Mouse (Mus musculus): ENCODE measurements around the gene Il18bp. TPM values are rescaled to one million over a fixed set of nuclear protein-coding genes. Genes with fewer than 3 reads are reported as not detected.
"Not testable (repeated sequence)": the region's sequence is repeated elsewhere in the genome, so short reads cannot be mapped to it uniquely, and the experiment has no call there.

Il18bp gene
- total RNA-seq (2021): 10 to 100 TPM in 1 of 2 experiments, 1 to 10 TPM in 1; 7.8 to 11.0 TPM

DNA sequence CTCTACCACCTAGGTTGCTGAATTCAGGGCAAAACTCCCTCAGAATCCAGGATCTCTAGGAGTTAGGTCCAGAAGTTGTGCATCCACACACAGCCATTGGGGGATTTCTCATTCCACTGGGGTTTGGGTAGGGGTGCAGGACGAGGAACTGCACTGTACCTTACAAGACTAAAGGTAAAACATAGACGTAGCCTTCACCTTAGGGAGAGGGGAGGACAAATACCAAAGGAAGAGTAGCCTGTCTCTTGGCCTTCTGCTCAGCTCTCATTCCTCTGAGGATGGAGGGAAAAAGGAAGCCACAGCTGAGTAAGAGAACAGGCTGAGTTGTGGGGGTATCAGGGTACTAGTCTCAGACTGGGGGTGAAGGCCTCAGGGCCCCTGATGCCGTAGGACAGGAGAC is at the start of gene Il18bp:
TSS of gene Il18bp (minus strand) at position 101 of the 400 bp plus-strand sequence.
- DNase-seq: no peak

DNA sequence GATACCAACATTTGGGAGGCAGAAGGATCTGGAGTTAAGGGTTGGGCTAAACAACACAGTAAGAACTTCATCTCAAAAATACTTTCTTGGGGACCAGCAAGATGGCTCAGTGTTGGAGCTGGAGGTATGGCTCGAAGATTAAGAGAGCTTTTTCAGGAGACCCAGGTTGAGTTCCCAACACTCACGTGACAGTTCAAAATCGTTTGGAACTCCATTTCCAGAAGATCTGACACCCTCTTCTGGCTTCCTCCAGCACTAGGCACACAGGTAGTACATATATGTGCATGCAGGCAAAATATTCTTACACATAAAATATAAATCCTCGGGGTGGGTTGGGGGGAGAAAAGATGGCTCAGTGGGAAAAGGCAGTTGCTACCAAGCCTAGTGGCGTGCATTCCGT is 47.9 kb upstream of the Il18bp start:
- no peak for DNase-seq

DNA sequence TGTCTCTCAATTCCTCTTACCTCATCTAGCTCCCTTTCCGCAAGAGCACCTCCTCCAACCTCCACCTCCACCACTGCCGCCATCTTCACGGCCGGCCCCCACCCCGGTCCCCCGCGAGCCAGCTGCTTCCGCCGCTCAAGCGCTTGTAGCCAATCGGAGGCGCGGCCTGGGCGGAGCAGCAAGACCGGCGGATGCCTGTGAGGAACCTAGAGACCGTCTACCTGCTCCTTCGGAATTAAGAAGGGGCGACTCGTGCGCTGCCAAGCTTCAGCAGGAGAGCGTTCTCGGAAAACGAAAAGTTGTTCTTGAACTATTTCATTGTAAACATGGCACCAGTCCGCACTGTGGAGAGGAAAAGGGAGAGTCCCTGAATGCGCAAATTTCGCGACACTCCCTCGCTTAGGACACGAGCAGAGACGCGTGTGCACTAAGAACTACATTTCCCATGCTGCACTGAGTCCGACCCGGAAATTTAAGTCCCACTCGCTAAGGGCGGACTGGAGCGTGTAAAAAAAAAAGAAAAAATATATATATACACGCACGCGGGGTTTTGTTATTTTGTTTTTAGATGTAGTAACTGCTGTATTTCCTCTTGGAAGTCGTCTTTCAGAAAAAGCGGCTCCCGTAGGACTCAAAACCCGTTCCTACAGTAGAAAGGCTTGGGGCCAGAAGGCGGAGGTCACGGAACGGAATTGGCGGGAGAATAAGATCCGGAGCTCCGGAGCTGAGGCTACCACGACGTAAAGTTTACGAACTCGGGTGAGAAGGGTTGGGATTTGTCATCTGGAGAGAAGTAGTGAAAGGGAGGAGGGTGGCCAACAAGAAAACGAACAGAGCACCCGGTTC is 46.8 kb upstream of the Il18bp start, which contains the start of the genes Rnf121, Xndc1 and Xntrpc:
TSS of gene Rnf121 (minus strand) at position 424 of the 846 bp plus-strand sequence.
TSS of gene Xndc1 (plus strand) at position 466 of the 846 bp plus-strand sequence.
TSS of gene Xntrpc (plus strand) at position 668 of the 846 bp plus-strand sequence.
- peak; percentile 94 to 95 for DNase-seq

DNA sequence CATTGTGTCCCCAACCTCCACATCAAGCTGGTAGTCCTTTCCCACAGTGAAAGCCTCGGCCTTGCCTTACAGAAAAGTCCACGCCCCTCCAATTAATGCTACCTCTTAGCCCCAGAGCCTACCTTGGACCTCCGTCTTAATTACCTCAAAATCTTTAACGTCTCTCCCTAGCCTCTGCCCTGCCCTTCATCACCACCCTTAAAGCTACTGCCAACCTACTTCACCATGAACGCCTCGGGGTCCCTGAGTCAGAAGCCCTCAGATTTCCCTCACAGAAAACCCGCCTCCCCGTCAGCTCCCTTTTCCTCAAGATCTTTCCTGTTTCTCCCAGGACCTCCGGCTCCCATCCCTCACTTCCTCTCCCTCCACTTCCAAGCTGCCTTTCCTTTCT is 46.2 kb upstream of the Il18bp start:
- DNase-seq: no peak

DNA sequence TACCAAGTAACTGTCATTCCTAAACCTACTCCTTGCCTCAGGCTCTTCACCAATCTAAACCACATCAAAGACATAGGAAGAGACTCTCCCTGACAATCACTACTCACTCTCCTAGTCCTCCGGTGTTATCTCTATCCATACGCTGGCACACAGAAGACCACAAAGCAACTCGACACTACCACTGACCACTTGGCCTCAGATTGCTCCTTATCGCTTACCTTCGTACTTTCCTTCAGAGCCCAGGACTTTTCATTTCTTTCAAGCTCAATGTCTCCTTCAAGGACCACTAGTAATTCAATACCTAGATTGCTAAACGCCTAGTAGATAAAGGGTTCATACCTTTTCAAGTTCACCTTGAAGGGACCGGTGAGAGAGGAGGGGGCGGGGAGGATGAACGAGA is 45.4 kb upstream of the Il18bp start:
- DNase-seq: no peak

DNA sequence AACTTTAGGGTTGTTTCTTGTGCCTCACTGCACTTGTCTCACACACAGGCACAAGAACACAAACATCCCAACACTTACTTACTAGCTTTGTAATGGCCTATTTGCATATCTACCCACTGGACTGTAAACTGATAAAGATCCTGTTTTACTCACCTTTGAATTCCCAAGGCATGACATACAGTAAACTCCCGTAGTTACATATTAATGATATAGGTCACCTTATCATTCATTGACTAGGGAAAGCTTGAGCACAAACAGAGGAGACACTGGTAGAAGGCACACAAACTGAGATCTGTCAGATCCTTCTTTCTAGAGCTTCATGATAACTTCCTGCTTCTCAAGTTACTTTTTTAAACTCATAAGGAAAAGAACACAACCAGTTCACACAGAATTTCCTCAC is 43.7 kb upstream of the Il18bp start:
- DNase-seq: no peak

DNA sequence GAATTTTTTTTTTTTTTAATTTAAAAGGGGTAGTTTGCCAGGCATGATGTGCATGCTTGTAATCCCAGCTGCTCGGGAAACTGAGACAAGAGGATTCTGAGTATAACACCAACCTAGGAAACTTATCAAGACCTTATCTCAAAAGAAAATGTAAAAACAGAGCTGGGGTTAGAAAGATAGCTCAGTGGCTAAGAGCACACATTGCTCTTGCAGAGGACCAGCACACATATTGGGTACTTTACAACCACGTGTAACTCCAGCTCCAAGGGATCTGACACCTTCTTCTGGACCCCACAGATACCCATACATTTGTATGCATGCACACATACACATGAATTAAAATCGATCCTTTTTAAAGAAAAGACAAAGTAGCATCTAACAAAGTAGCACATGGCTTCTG is 42.9 kb upstream of the Il18bp start:
- DNase-seq: no peak

DNA sequence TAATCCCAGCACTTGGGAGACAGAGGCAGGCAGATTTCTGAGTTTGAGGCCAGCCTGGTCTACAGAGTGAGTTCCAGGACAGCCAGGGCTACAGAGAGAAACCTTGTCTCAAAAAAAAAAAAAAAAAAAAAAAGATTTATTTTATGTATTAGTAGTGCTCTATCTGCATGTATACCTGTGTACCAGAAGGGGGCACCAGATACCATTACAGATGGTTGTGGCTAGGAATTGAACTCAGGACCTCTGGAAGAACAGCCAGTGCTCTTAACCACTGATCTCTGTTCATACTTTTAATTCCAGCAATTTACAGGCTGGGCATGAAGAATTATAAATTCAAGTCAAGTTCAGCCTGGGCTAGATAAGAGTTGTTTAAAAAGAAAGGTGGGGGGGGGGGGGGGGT is 30.0 kb upstream of the Il18bp start:
- DNase-seq: not testable (repeated sequence)

DNA sequence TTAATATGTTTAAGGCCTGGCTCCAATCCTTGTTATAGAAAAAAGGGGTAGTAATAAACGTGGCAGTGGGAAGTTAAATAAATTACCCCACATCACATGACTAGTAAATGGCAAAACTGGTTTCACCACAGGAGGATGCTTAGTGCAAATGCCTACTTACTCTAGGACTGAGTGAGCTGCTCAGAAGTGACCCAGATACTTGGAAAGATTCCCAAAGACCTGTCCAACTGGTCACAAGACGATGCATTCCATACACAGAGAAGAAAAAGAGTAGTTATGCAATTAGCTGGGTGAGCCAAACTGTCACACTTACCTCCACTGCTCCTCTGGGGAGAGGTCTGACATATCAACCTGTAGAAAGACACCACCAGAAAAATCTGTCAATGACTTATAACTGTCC is 23.8 kb upstream of the Il18bp start:
- DNase-seq: no peak

DNA sequence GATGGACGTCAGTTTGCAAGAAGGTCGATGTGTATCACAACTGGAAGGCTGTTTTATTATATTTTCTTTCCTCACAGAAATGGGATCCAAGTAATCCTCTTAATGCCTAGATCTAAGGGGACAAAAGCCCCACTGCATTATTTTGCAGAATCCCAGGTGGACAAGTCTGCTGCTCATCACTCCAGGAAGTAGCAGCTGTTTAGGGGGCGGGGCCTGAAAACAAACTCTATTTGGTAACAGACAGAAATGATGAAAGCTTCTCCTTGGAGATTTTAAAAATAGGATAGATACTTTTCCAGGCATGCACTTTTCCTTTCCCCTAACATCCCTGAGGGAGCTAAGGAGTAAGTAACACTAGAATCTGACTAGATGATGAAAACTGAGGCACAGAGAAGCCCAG is 18.8 kb upstream of the Il18bp start:
- no peak for DNase-seq

DNA sequence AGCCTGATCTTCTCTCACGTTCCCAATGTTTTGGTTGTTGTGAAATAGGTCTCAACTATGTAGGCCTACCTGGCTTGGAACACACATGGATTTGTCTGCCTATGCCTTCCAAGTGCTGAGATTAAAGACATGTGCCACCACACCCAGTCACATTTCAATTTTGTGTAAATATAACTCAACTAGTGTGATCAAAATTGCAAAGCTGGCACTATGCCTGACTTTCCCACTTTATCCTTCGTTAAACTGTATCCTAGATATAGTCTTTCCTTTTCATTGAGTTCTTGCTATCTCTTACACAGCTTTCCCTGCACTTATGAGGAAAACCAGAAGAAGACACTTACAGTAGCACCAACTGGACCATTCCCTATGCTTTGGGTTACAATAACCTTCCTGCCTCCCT is 17.0 kb upstream of the Il18bp start:
- DNase-seq: no peak

DNA sequence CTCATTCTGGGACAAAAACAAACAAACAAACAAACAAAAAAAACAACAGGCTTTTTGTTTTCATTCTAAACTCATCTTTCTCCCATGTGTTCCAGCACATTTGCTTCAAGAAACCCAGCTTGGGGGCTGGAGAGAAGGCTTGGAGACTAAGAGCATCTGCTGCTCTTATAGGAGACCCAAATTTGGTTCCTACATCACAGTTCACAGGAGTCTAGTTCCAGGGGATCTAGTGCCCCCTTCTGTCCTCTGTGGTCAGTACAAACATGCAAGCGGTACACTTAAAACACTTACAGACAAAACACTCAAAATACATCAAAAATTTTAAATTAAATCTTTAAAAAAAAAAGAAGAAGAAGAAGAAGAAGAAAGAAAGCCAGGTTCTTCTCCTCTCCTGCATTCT is 16.4 kb upstream of the Il18bp start:
- DNase-seq: no peak

DNA sequence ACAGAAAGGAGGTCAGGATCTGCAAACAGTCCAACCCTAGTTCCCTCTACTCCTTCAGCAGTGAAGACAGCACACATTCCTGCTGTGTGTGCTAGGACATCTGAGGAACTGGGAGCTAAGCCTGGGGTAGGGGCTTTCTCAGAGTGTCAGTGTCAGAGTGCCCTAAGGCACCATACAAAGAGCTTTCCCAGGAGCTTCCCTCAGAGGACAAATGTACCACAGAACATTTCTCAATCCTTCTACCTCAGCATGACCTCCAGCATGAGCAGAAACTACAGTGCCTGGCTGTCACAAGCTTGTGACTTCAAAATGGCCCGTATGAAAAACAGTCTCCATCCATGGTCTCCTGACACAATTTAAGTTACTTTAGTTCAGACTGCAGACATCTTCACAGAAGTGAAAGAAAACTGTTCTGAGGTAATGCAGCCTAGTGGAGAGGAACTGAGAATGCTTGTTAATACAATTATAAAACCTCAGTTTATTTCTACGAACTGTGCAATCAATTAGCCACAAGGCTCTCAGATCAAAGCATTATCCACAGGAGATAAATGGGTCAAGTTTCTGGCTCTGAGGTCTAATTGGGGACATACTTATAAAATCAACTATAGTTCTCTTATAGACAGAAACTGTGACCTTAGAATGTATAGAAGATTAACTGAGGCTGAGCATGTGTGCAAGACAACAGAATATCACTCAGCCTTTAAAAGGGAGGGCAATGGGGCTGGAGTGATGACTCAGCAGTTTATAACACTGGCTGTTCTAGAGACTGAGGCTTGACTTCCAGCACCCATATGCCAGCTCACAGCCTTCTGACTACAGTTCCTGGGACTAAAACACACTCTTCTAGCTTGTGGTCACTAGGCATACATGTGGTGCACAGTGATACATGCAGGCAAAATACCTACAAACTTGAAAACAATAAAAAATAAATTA is 7.0 kb upstream of the Il18bp start:
- no peak for DNase-seq

DNA sequence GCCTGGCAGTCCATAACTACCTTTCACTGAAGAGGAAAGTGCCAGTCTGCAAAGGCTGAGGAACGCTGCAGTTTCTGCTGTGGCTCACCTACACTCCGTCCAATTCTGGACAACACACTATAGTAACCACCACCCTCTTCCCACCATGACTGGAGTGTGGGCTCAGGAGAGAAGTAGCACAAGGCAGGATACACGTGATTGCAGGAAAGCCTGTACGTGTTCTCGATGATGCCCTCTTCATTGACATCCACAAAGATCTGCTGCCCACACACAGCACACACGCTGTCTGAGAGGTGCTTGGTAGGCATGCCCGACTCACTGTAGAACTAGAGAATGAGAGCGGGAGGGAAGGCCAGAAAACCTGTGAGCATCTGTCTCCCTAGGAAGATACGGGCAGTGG is 5.3 kb upstream of the Il18bp start:
- DNase-seq: no peak

DNA sequence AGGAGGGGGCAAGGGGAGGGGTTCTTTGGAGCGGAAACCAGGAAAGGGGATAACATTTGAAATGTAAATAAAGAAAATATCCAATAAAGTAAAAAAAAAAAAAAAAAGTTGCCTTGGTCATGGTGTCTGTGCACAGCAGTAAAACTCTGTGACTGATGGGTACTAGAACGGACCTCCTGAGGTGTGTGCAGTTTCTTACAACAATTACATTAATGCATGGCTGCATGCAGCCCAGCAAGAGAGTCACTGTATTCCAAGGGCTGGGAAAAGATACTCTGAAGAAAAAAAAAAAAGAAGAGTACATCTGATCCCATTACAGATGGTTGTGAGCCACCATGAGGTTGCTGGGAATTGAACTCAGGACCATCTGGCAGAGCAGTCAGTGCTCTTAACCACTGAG is 2.4 kb upstream of the Il18bp start:
- DNase-seq: not testable (repeated sequence)

DNA sequence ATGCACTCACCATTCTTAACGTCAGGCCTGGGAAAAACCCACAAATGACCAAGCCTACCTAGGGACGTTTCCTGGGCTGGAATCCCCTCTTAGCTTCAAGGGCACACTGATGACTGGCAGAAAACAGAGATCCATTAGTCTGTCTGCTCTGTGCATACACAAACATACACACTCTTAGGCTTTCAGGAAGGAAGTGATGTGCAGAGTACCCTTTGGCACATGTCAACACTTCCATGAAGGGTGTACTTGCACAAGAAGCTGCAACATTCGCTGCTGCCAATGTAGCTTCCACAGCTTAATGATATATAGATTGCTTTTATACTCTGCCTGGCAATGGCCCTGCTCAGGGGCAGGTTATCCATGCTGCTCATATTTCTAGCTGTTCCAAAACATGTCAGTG is 872 bp upstream of the Il18bp start:
- DNase-seq: no peak

DNA sequence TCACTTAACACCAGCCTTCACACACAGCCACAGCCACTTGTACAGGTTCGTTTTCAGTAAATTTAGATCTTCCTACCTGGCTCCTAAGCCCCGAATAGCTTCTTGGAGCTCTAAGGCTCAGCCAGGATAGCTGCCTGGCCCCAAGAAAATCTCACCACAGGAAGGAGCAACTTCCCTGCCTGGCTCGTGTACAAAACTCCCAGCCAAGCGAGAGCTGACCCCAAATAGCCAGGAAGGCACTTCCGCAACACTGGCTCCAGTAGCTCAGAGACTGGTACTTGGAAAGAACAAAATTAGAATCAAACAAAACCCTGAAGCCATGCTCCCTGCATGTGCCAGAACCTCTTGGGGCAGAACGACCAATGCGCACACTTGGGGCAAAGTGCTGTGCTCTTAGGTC is 456 bp downstream of the Il18bp start:
- DNase-seq: no peak

DNA sequence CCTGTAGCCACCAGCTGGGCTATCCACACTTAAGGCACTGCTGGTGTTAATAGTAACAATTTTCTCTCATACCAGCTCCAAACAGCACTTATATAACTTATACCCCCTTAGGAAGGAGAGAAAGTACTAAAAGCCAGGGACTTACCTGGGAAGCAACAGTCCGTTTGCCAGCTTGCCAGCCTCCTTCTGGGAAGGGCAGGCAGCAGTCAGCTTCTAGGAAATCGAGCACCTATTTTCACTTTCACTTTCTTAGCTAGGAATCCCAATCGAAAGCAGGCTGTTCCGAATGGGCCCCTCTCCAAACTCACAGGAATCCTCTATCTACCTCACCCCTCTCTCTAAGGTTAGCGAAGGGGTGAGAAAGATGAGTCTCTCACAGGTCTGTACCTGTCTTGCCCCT is 1.0 kb downstream of the Il18bp start:
- no peak for DNase-seq

DNA sequence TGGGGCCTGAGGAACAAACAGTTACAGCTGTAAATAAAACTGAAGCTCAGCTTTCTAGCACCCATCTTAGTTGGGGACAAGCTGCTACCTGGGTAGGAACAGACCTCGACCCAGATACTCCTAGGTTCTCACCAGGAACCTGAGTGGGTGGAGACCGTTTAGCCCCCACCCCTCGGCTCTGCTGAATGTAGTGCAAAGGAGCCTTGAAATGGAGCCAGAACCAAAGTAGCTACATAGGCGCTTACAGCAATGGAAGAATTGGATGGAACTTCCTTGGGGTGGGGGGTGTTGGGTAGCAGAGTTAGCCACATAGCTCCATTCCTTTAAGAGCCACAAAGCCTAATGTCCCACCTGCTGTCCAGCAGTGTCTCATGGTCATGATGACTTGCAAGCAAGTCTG is 1.6 kb downstream of the Il18bp start:
- no peak for DNase-seq

DNA sequence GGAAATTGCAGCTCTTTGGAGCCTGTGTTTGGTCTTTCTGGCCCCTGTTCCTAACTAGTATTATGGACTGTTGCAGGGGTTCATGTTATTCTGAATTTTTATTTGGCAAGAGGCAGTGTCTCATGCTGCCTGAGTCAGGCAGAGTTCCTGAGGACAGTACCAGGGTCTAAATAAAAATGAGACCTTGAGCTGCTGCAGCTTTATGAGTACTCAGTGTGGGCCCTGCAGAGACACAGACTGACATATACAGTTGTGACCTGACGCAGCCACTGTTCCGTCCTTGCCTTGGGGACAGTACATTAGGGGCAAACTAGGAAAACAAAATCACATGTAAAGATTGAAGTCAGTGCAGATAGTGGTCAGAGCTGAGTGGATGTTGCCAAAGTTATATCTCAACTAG is 3.5 kb downstream of the Il18bp start:
- no peak for DNase-seq

DNA sequence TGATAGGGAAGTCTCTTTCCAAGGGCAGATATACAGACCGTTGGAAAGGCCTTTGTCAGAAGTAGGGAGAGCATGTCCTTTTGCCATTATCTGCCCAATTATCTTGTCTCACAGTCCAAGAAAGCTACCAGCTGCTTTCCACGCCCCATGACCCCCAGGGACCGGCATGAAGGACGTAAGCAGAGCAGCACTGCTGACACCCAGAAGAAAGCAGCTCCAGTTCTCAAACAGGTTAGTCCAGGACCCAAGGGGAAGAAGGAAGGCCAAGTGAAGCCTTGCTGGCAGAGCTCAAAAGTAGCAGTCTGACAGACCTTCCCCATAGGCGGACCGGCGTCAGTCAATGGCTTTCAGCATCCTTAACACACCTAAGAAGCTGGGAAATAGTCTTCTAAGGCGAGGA is 5.1 kb downstream of the Il18bp start:
- no peak for DNase-seq

DNA sequence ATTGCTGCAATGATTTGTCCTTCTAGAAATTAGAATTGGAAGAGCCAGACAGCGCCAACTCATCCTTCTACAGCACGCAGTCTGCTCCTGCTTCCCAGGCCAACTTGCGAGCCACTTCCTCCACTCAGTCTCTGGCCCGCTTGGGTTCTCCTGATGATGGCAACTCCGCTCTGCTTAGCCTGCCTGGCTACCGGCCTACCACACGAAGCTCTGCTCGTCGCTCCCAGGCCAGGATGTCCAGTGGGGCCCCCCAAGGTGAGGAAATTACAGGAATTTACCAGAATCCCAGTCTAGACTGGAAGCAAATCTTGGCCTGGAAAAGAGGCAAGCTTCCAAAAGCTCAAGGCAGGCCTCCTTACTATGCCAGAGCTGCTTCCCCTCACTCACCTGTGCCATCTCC is 6.6 kb downstream of the Il18bp start:
- no peak for DNase-seq

DNA sequence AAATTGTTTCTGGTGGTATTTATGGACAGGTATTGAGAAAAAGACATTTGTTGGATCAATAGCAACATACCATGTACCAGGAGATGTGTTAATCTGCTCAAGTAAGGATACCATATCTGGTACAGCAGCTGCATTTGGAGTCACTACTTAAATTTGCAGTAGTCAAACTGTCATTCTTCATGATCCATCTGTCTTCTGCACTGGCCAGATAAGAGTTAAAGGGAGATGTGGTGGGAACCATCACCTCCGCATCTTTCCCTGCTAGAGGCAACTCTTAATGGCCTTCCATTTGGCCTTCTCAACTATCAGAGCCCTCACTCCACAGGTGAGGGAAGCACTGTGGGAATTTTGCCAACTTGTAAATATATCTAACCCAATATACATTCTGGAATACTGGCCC is 12.0 kb downstream of the Il18bp start:
- DNase-seq: no peak

All from layer of hippocampus, postnatal 36 days (tissue).